Mouse (Mus musculus): ENCODE measurements around the gene Eif4h. TPM values are rescaled to one million over a fixed set of nuclear protein-coding genes. Genes with fewer than 3 reads are reported as not detected.

Gene Eif4h
- total and polyA plus RNA-seq, 2 experiments from 2014 or later = 304 to 489 TPM

- Histone ChIP-seq H3K27me3 (ENCODE audit: insufficient read depth, low read length) (no peaks in the 10 kb centered on the region), H3K27ac (no peak overlapping the region), H3K36me3 (ENCODE audit: insufficient read depth, low read length) (peaks cover 7% of the 10 kb centered on the region), H3K9ac (replicated peaks; ENCODE audit: low read length) (no peak overlapping the region), H3K4me2 (ENCODE audit: low read depth, low read length) (no peak overlapping the region), H3K4me1 (ENCODE audit: insufficient read depth, low read length) (no peaks in the 10 kb centered on the region), H3K9me3 (ENCODE audit: low read length) (no peaks in the 10 kb centered on the region), H3K4me3 (ENCODE audit: low read length) (no peak overlapping the region)
- no peak for ATAC-seq
- no peak for DNase-seq (ENCODE audit: low spot score)
- WGBS = 93% methylated on average over 8 of the region's 8 CpGs
- no peak for TF ChIP-seq CTCF (IDR thresholded peaks at IDR 0.05; ENCODE audit: low read depth)
Observed at GRCm38 (mm10) chr5:134614296-134614695, 25.0 kb downstream of the Eif4h start.

GRCm38 (mm10) chr5:134613727-134614126 is 25.6 kb downstream of the Eif4h start:
- Histone ChIP-seq H3K9me3 (ENCODE audit: low read length) (no peaks in the 10 kb centered on the region), H3K27ac (no peak overlapping the region), H3K27me3 (ENCODE audit: insufficient read depth, low read length) (no peaks in the 10 kb centered on the region), H3K4me2 (ENCODE audit: low read depth, low read length) (no peak overlapping the region), H3K4me1 (ENCODE audit: insufficient read depth, low read length) (no peaks in the 10 kb centered on the region), H3K9ac (replicated peaks; ENCODE audit: low read length) (no peak overlapping the region), H3K4me3 (ENCODE audit: low read length) (no peak overlapping the region), H3K36me3 (ENCODE audit: insufficient read depth, low read length) (peaks cover 2% of the 10 kb centered on the region)
- WGBS = 87% methylated on average over 9 of the region's 9 CpGs
- no peak for ATAC-seq
- DNase-seq (ENCODE audit: low spot score) = no peak
- no peak for TF ChIP-seq CTCF (IDR thresholded peaks at IDR 0.05; ENCODE audit: low read depth)

GRCm38 (mm10) chr5:134611810-134612521 is 27.3 kb downstream of the Eif4h start:
- peak; percentile 46; the same call in 1 of the 2 replicates for ATAC-seq
- WGBS = 45% methylated on average over 8 of the region's 8 CpGs
- Histone ChIP-seq H3K9ac (replicated peaks; ENCODE audit: low read length) (no peak overlapping the region), H3K27me3 (ENCODE audit: insufficient read depth, low read length) (no peaks in the 10 kb centered on the region), H3K27ac (0 out of 2 replicates have a peak overlapping the region, but pooled peaks have one; percentile 7), H3K4me3 (ENCODE audit: low read length) (no peak overlapping the region), H3K4me1 (ENCODE audit: insufficient read depth, low read length) (no peaks in the 10 kb centered on the region), H3K9me3 (ENCODE audit: low read length) (no peaks in the 10 kb centered on the region), H3K36me3 (ENCODE audit: insufficient read depth, low read length) (no peaks in the 10 kb centered on the region), H3K4me2 (ENCODE audit: low read depth, low read length) (no peak overlapping the region)
- DNase-seq (ENCODE audit: low spot score) = no peak
- TF ChIP-seq CTCF (IDR thresholded peaks at IDR 0.05; ENCODE audit: low read depth) = no peak

GRCm38 (mm10) chr5:134609916-134610643 is 29.2 kb downstream of the Eif4h start:
- H3K27ac ChIP-seq = no peak overlapping the region
- H3K4me2 ChIP-seq (ENCODE audit: low read depth, low read length) = no peak overlapping the region
- ATAC-seq = no peak
- no peak for DNase-seq (ENCODE audit: low spot score)
- WGBS = 81% methylated on average over 12 of the region's 12 CpGs
- no peaks in the 10 kb centered on the region for H3K9me3 ChIP-seq (ENCODE audit: low read length)
- no peak for TF ChIP-seq CTCF (IDR thresholded peaks at IDR 0.05; ENCODE audit: low read depth)
- H3K27me3 ChIP-seq (ENCODE audit: insufficient read depth, low read length) = no peaks in the 10 kb centered on the region
- H3K9ac ChIP-seq (replicated peaks; ENCODE audit: low read length) = no peak overlapping the region
- no peaks in the 10 kb centered on the region for H3K36me3 ChIP-seq (ENCODE audit: insufficient read depth, low read length)
- no peak overlapping the region for H3K4me3 ChIP-seq (ENCODE audit: low read length)
- H3K4me1 ChIP-seq (ENCODE audit: insufficient read depth, low read length) = no peaks in the 10 kb centered on the region

- no peaks in the 10 kb centered on the region for H3K9me3 ChIP-seq (ENCODE audit: low read length)
- no peaks in the 10 kb centered on the region for H3K27me3 ChIP-seq (ENCODE audit: insufficient read depth, low read length)
- 69% methylated on average over 5 of the region's 5 CpGs for WGBS
- no peak overlapping the region for H3K9ac ChIP-seq (replicated peaks; ENCODE audit: low read length)
- ATAC-seq (no peak), DNase-seq (ENCODE audit: low spot score) (no peak)
- no peak overlapping the region for H3K4me2 ChIP-seq (ENCODE audit: low read depth, low read length)
- no peaks in the 10 kb centered on the region for H3K4me1 ChIP-seq (ENCODE audit: insufficient read depth, low read length)
- H3K27ac ChIP-seq = no peak overlapping the region
- no peak for TF ChIP-seq CTCF (IDR thresholded peaks at IDR 0.05; ENCODE audit: low read depth)
- H3K36me3 ChIP-seq (ENCODE audit: insufficient read depth, low read length) = no peaks in the 10 kb centered on the region
- H3K4me3 ChIP-seq (ENCODE audit: low read length) = no peak overlapping the region
Observed at GRCm38 (mm10) chr5:134607121-134607520, 32.2 kb downstream of the Eif4h start.

- H3K36me3 ChIP-seq (ENCODE audit: insufficient read depth, low read length) = no peaks in the 10 kb centered on the region
- no peak overlapping the region for H3K4me3 ChIP-seq (ENCODE audit: low read length)
- H3K27me3 ChIP-seq (ENCODE audit: insufficient read depth, low read length) = no peaks in the 10 kb centered on the region
- H3K4me2 ChIP-seq (ENCODE audit: low read depth, low read length) = no peak overlapping the region
- no peaks in the 10 kb centered on the region for H3K9me3 ChIP-seq (ENCODE audit: low read length)
- no peaks in the 10 kb centered on the region for H3K4me1 ChIP-seq (ENCODE audit: insufficient read depth, low read length)
- no peak overlapping the region for H3K27ac ChIP-seq
- TF ChIP-seq CTCF (IDR thresholded peaks at IDR 0.05; ENCODE audit: low read depth) = peak; percentile 19; the same call in 1 of the 2 replicates
- no peak for ATAC-seq
- no peak for DNase-seq (ENCODE audit: low spot score)
- H3K9ac ChIP-seq (replicated peaks; ENCODE audit: low read length) = no peak overlapping the region
Observed at GRCm38 (mm10) chr5:134606314-134606713, 33.0 kb downstream of the Eif4h start.

- Histone ChIP-seq H3K4me2 (ENCODE audit: low read depth, low read length) (no peak overlapping the region), H3K9me3 (ENCODE audit: low read length) (no peaks in the 10 kb centered on the region), H3K27ac (no peak overlapping the region), H3K36me3 (ENCODE audit: insufficient read depth, low read length) (no peaks in the 10 kb centered on the region; the same call in 1 of the 2 replicates), H3K4me1 (ENCODE audit: insufficient read depth, low read length) (no peaks in the 10 kb centered on the region), H3K27me3 (ENCODE audit: insufficient read depth, low read length) (no peaks in the 10 kb centered on the region), H3K9ac (replicated peaks; ENCODE audit: low read length) (no peak overlapping the region), H3K4me3 (ENCODE audit: low read length) (no peak overlapping the region)
- TF ChIP-seq CTCF (IDR thresholded peaks at IDR 0.05; ENCODE audit: low read depth) = no peak
- 83% methylated on average over 11 of the region's 11 CpGs for WGBS
- DNase-seq (ENCODE audit: low spot score) (no peak), ATAC-seq (no peak)
Observed at GRCm38 (mm10) chr5:134604376-134604775, 34.9 kb downstream of the Eif4h start.

All from hindbrain, postnatal 0 days (tissue).